Mouse (Mus musculus) right cerebral cortex, postnatal 14 days (tissue): ENCODE results near the gene Ikzf1.
A peak's percentile ranks its signal among the peaks of the same experiment; 100 is the strongest.

Source experiments
- DNase-seq: peaks from one replicate; pipeline ENCODE4 v3.0.0; 2022

The Ikzf1 gene

GRCm38 (mm10) chr11:11811906-11812480 lies 127.2 kb downstream of the Ikzf1 start:
- DNase-seq: peak; percentile 80

- no peak for DNase-seq
Observed at GRCm38 (mm10) chr11:11815737-11816136, 130.9 kb downstream of the Ikzf1 start.

- no peak for DNase-seq
Observed at GRCm38 (mm10) chr11:11818797-11819196, 134.0 kb downstream of the Ikzf1 start.

GRCm38 (mm10) chr11:11819206-11819605 lies 134.4 kb downstream of the Ikzf1 start:
- no peak for DNase-seq

- DNase-seq: peak; percentile 66
Observed at GRCm38 (mm10) chr11:11820251-11820650, 135.4 kb downstream of the Ikzf1 start.

GRCm38 (mm10) chr11:11820737-11821136 lies 135.9 kb downstream of the Ikzf1 start:
- DNase-seq: no peak

GRCm38 (mm10) chr11:11821387-11821975 lies 136.7 kb downstream of the Ikzf1 start:
- DNase-seq: peak; percentile 36
